Mouse (Mus musculus): ENCODE data around the gene Fezf1.

DNA sequence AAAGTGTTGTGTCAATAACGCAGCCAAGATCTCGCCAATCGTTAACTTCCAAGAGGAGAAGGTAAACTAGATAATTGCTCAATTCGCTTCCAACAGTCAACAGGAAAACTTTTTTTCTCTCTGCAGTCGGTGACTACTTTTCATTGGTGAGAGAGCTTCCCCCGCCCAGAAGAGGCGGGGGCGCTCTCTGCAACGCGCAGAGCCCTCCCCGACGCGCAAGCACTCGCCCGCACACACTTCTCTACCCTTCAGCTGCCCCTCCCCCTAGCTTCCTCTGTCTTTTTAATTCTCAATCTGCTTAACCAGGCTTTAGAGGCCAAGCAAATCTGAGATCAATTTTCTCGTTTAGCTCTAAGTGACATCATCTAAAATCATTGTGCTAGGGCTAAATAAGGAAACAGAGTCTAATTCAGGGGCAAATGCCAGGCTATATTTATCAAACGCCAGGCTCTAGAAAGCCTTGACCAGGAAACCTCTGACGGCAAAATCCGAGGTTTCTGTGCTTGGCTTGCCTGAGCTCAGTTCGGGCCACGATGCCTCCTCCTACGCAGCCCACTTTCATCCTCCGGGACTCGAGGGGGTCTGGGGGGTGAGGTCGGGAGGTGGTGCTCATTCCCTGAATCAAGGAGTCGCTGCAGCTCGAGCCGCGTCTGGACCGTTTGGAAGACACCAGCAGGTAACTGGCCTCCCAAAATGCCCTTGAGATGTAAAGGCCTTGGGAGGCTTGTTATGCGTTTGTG lies at the start of gene Fezf1:
- TF ChIP-seq EP300 (IDR thresholded peaks at IDR 0.05; ENCODE audit: low read depth) (no peak), CTCF (IDR thresholded peaks at IDR 0.05; ENCODE audit: low read depth) (no peak)

All from liver, embryonic 14.5 days (tissue).